Mouse (Mus musculus) midbrain, embryonic 15.5 days (tissue): ENCODE data around the gene Gm7942. TPM values are rescaled to one million over a fixed set of nuclear protein-coding genes. Genes with fewer than 3 reads are reported as not detected.
"Not testable (repeated sequence)": the region's sequence is repeated elsewhere in the genome, so short reads cannot be mapped to it uniquely, and the experiment has no call there.

ENCODE experiments used
- ATAC-seq: fragments of 200-750 bp; cut with Nextera tagmentation; replicated peaks from 2 replicates; pipeline ENCODE4 v1.8.0; 2017; ENCODE audit warnings: moderate TSS enrichment
- H3K27ac ChIP-seq: fragments of 300-500 bp; sonication (generic); 2 replicates; pipeline ENCODE4 v1.5.1; 2015; ENCODE audit warnings: mild to moderate bottlenecking, inconsistent platforms
- H3K27me3 ChIP-seq: fragments of 300-500 bp; sonication (generic); replicated peaks from 2 replicates; pipeline ENCODE4 v1.6.1; 2015; ENCODE audit warnings: inconsistent platforms
- H3K36me3 ChIP-seq: fragments of 300-500 bp; sonication (generic); replicated peaks from 2 replicates; pipeline ENCODE4 v1.6.1; 2015; ENCODE audit warnings: inconsistent platforms
- H3K4me1 ChIP-seq: fragments of 300-500 bp; sonication (generic); 2 replicates; pipeline ENCODE4 v1.6.1; 2015; ENCODE audit warnings: inconsistent platforms
- H3K4me2 ChIP-seq: fragments of 300-500 bp; sonication (generic); 2 replicates; pipeline ENCODE4 v1.6.1; 2015; ENCODE audit warnings: inconsistent platforms, mild to moderate bottlenecking, moderate library complexity
- H3K4me3 ChIP-seq: fragments of 300-500 bp; sonication (generic); 2 replicates; pipeline ENCODE4 v1.5.1; 2015; ENCODE audit warnings: mild to moderate bottlenecking, inconsistent platforms
- H3K9ac ChIP-seq: fragments of 300-500 bp; sonication (generic); 2 replicates; pipeline ENCODE4 v1.6.1; 2015; ENCODE audit warnings: mild to moderate bottlenecking, inconsistent platforms
- H3K9me3 ChIP-seq: fragments of 300-500 bp; sonication (generic); 2 replicates; pipeline ENCODE4 v1.6.1; 2016; ENCODE audit warnings: inconsistent platforms
- WGBS: fragments of 180-500 bp; shearing (Covaris S2); methylation state at CpG from one replicate; pipeline ENCODE4 v1.1.7; 2015; ENCODE audit warnings: mixed read lengths; 5-methylcytosine and 5-hydroxymethylcytosine counted together
- polyA plus RNA-seq: library from polyadenylated mRNA; unstranded; fragments of >200 nt; fragmentation: Nextera tagmentation; extraction: Ambion mirVana; gene quantifications from 2 replicates; pipeline ENCODE4 v1.2.1, GENCODE M21; 2015

The Gm7942 gene
- not detected in 2 replicates for polyA plus RNA-seq

DNA sequence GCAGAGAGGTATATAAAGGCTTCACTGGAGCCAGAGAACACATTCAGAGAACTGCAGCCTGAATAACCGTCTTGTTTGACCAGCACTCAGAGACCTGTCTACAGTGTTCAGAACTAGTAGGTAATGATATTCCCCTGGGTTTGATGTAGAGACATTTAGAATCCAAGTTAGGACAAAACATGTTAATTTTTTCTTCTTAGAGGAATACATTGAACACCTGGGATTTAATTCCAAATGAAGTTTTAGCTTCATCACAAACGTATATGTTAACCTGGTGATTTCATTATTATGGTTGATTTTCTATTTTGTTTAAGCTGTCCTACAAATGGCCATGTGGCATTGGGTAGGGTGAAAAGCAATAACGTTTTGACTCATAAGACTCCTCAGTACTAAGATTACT, at the start of gene Gm7942:
TSS of gene Gm7942 (plus strand) at position 301 of the 400 bp plus-strand sequence.
- H3K4me3 ChIP-seq, ATAC-seq, H3K27ac ChIP-seq, H3K4me1 ChIP-seq, H3K9me3 ChIP-seq, H3K4me2 ChIP-seq, H3K9ac ChIP-seq, H3K36me3 ChIP-seq, H3K27me3 ChIP-seq: not testable (repeated sequence)
- no CpG with 5 or more reads among the region's 3 CpGs for WGBS

Other genes with a start within 250 kb of the Gm7942 start
- not detected in 2 replicates for gene Gm3183, start 241.5 kb upstream of the Gm7942 start, polyA plus RNA-seq
- gene Gm6367, start 118.3 kb upstream of the Gm7942 start, polyA plus RNA-seq = not detected in 2 replicates
- not detected in 2 replicates for gene Gm16513, start 75.7 kb downstream of the Gm7942 start, polyA plus RNA-seq
- gene Gm10424, start 165.8 kb downstream of the Gm7942 start, polyA plus RNA-seq = not detected in 2 replicates
- gene Gm3259, start 199.0 kb downstream of the Gm7942 start, polyA plus RNA-seq = not detected in 2 replicates